Mouse (Mus musculus) midbrain, embryonic 14.5 days (tissue): ENCODE measurements at regions not wholly inside any gene's neighbourhood (a gene's known extent, or its start where the extent isn't known, plus 50 kb on each side); places are given as distances from the start of the nearest gene placed in this dataset.
A peak's percentile ranks its signal among the peaks of the same experiment; 100 is the strongest.

ENCODE experiments used
- ATAC-seq: fragments of 200-750 bp; cut with Nextera tagmentation; 2 replicates; pipeline ENCODE4 v1.8.0; 2017; ENCODE audit warnings: moderate number of reproducible peaks, moderate library complexity; ENCODE audit not compliant: low FRiP score, low TSS enrichment
- DNase-seq: peaks from one replicate; pipeline ENCODE4 v3.0.0-alpha.2; 2015
- H3K27ac ChIP-seq: fragments of 300-500 bp; sonication (generic); replicated peaks from 2 replicates; pipeline ENCODE4 v1.5.1; 2014; ENCODE audit warnings: mild to moderate bottlenecking, low read depth, low read length, moderate library complexity
- H3K27me3 ChIP-seq: fragments of 300-500 bp; sonication (generic); 2 replicates; pipeline ENCODE4 v1.6.1; 2014; ENCODE audit warnings: low read length, control low read depth, mixed read lengths; ENCODE audit not compliant: control insufficient read depth, insufficient read depth
- H3K36me3 ChIP-seq: fragments of 300-500 bp; sonication (generic); 2 replicates; pipeline ENCODE4 v1.6.1; 2014; ENCODE audit warnings: low read length, control low read depth; ENCODE audit not compliant: control insufficient read depth, insufficient read depth
- H3K4me1 ChIP-seq: fragments of 300-500 bp; sonication (generic); 2 replicates; pipeline ENCODE4 v1.6.1; 2014; ENCODE audit warnings: mild to moderate bottlenecking, antibody characterized with exemption, low read length, control low read depth; ENCODE audit not compliant: control insufficient read depth, insufficient read depth
- H3K4me2 ChIP-seq: fragments of 300-500 bp; sonication (generic); 2 replicates; pipeline ENCODE4 v1.6.1; 2014; ENCODE audit warnings: mild to moderate bottlenecking, low read length, moderate library complexity
- H3K4me3 ChIP-seq: fragments of 300-500 bp; sonication (generic); replicated peaks from 2 replicates; pipeline ENCODE4 v1.5.1; 2014; ENCODE audit warnings: low read depth, low read length
- H3K9ac ChIP-seq: fragments of 300-500 bp; sonication (generic); replicated peaks from 2 replicates; pipeline ENCODE4 v1.6.1; 2014; ENCODE audit warnings: mild to moderate bottlenecking, low read length, moderate library complexity
- H3K9me3 ChIP-seq: fragments of 300-500 bp; sonication (generic); 2 replicates; pipeline ENCODE4 v1.6.1; 2016; ENCODE audit warnings: low read length, control low read depth, mixed read lengths; ENCODE audit not compliant: control insufficient read depth
- WGBS: fragments of 180-500 bp; shearing (Covaris S2); extraction: QIAGEN DNeasy Blood & Tissue Kit; methylation state at CpG from one replicate; pipeline ENCODE4 v1.1.7; 2014; 5-methylcytosine and 5-hydroxymethylcytosine counted together

- H3K4me2 ChIP-seq, result no peak overlapping the region
- WGBS, result 69% methylated on average over 3 of the region's 3 CpGs
- no peak overlapping the region for H3K27ac ChIP-seq
- H3K4me3 ChIP-seq, result no peak overlapping the region
- H3K4me1 ChIP-seq, result no peaks in the 10 kb centered on the region
- ATAC-seq (no peak), DNase-seq (no peak)
- no peaks in the 10 kb centered on the region for H3K27me3 ChIP-seq
- no peak overlapping the region for H3K9ac ChIP-seq
- no peaks in the 10 kb centered on the region for H3K36me3 ChIP-seq
- H3K9me3 ChIP-seq, result no peaks in the 10 kb centered on the region
Measured at GRCm38 (mm10) chr5:56394021-56394420, 1323.7 kb upstream of the Pcdh7 start.

- DNase-seq, result no peak
- Histone ChIP-seq H3K9me3 (no peaks in the 10 kb centered on the region), H3K4me2 (no peak overlapping the region), H3K4me3 (no peak overlapping the region), H3K4me1 (no peaks in the 10 kb centered on the region), H3K9ac (no peak overlapping the region), H3K27ac (no peak overlapping the region), H3K27me3 (no peaks in the 10 kb centered on the region), H3K36me3 (no peaks in the 10 kb centered on the region)
- 76% methylated on average over 2 of the region's 2 CpGs for WGBS
- no peak for ATAC-seq
Measured at GRCm38 (mm10) chr5:56434958-56435357, 1282.8 kb upstream of the Pcdh7 start.

- 91% methylated on average over 2 of the region's 2 CpGs for WGBS
- Histone ChIP-seq H3K36me3 (no peaks in the 10 kb centered on the region), H3K27ac (no peak overlapping the region), H3K4me2 (no peak overlapping the region), H3K4me1 (no peaks in the 10 kb centered on the region), H3K4me3 (no peak overlapping the region), H3K9me3 (no peaks in the 10 kb centered on the region), H3K9ac (no peak overlapping the region), H3K27me3 (no peaks in the 10 kb centered on the region)
- DNase-seq, result peak; percentile 4
- no peak for ATAC-seq
Measured at GRCm38 (mm10) chr5:56440423-56440822, 1277.3 kb upstream of the Pcdh7 start.

- no peaks in the 10 kb centered on the region for H3K27me3 ChIP-seq
- no peak overlapping the region for H3K4me3 ChIP-seq
- no peak overlapping the region for H3K27ac ChIP-seq
- WGBS, result 80% methylated on average over 4 of the region's 4 CpGs
- no peak overlapping the region for H3K4me2 ChIP-seq
- H3K36me3 ChIP-seq, result no peaks in the 10 kb centered on the region
- H3K9ac ChIP-seq, result no peak overlapping the region
- no peaks in the 10 kb centered on the region for H3K4me1 ChIP-seq
- DNase-seq (peak; percentile 38), ATAC-seq (peak; percentile 34)
- H3K9me3 ChIP-seq, result no peaks in the 10 kb centered on the region
Measured at GRCm38 (mm10) chr5:56487739-56488138, 1230.0 kb upstream of the Pcdh7 start.
